Mouse (Mus musculus): ENCODE data around the gene Plekhh2.

- TF ChIP-seq CTCF (IDR thresholded peaks at IDR 0.05; ENCODE audit: borderline replicate concordance, insufficient read depth, low read length), result no peak
- TF ChIP-seq POLR2A (IDR thresholded peaks at IDR 0.05; ENCODE audit: low read depth, low read length), result no peak
Measured at GRCm38 (mm10) chr17:84596015-84596441, 84.3 kb downstream of the Plekhh2 start.
